Mouse (Mus musculus): ENCODE measurements at regions not wholly inside any gene's neighbourhood (a gene's known extent, or its start where the extent isn't known, plus 50 kb on each side); places are given as distances from the start of the nearest gene placed in this dataset.

GRCm38 (mm10) chr5:132884130-132884529 lies 341.0 kb upstream of the Auts2 start:
- no peaks in the 10 kb centered on the region for H3K4me1 ChIP-seq
- TF ChIP-seq FLI1 (IDR thresholded peaks at IDR 0.05; ENCODE audit: low read length) (no peak), GATA1 (IDR thresholded peaks at IDR 0.05; ENCODE audit: borderline replicate concordance, low read length) (no peak)
- no peaks in the 10 kb centered on the region for H3K27me3 ChIP-seq (replicated peaks)
- H3K9me3 ChIP-seq = peaks cover 27% of the 10 kb centered on the region
- H3K4me3 ChIP-seq (replicated peaks) = no peak overlapping the region
- no peaks in the 10 kb centered on the region for H3K36me3 ChIP-seq (replicated peaks; ENCODE audit: low read length)

DNA sequence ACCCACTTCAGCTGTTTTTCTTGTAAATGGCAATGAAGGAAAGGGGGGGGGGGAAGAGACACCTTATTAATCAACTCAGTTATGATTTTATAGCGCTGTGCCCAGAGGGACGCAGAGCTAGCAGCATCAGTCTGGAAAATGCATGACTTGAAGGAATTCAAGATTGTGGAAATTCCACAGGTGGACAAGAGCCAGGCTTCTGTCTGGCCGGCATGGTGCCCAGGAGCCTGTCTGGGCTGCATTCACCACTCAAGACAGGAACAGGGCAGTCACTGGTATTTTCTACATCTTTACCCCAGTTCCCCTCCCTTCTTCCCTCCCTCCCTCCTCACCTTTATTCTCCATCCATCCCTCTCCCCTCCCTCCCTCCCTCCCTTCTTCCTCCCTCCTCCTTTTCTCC lies 339.1 kb upstream of the Auts2 start:
- Histone ChIP-seq H3K4me3 (replicated peaks) (no peak overlapping the region), H3K27me3 (replicated peaks) (no peaks in the 10 kb centered on the region), H3K36me3 (replicated peaks; ENCODE audit: low read length) (no peaks in the 10 kb centered on the region), H3K9me3 (peaks cover 34% of the 10 kb centered on the region), H3K4me1 (no peaks in the 10 kb centered on the region)
- no peak for TF ChIP-seq GATA1 (IDR thresholded peaks at IDR 0.05; ENCODE audit: borderline replicate concordance, low read length)

GRCm38 (mm10) chr5:132881170-132881569 lies 338.0 kb upstream of the Auts2 start:
- H3K9me3 ChIP-seq = peaks cover 35% of the 10 kb centered on the region
- H3K36me3 ChIP-seq (replicated peaks; ENCODE audit: low read length) = no peaks in the 10 kb centered on the region
- H3K27me3 ChIP-seq (replicated peaks) = no peaks in the 10 kb centered on the region
- no peak overlapping the region for H3K4me3 ChIP-seq (replicated peaks)
- H3K4me1 ChIP-seq = no peaks in the 10 kb centered on the region
- no peak for TF ChIP-seq FLI1 (IDR thresholded peaks at IDR 0.05; ENCODE audit: low read length)
- no peak for TF ChIP-seq GATA1 (IDR thresholded peaks at IDR 0.05; ENCODE audit: borderline replicate concordance, low read length)

DNA sequence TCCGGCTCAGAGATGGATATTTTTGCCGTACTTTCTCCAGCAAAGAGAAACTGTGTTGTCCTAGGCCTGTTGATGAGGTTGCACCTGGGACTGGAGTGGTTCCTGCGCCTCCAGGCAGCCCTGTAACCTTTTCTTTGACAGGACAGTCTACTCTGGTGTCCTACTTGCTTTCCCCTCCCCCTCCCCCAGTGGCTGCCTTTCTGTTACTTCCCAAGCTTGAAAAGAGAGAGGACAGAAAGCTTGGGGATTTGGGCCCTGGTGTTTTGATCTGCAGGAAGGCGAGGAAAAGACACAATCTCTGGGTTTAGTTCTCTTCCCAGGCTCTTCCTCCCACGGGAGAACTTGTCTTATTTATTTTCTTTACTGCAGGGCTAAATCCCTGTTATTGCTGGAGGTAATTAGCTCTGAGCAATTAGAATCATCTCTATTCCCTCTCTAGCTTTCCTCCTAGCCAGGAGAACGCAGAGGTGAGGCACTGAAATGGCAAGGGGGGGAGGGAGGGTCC lies 333.2 kb upstream of the Auts2 start:
- no peak for TF ChIP-seq GATA1 (IDR thresholded peaks at IDR 0.05; ENCODE audit: borderline replicate concordance, low read length)
- no peak for TF ChIP-seq FLI1 (IDR thresholded peaks at IDR 0.05; ENCODE audit: low read length)
- Histone ChIP-seq H3K4me3 (replicated peaks) (no peak overlapping the region), H3K9me3 (peaks cover 44% of the 10 kb centered on the region), H3K27me3 (replicated peaks) (no peaks in the 10 kb centered on the region), H3K36me3 (replicated peaks; ENCODE audit: low read length) (no peaks in the 10 kb centered on the region), H3K4me1 (no peaks in the 10 kb centered on the region)

DNA sequence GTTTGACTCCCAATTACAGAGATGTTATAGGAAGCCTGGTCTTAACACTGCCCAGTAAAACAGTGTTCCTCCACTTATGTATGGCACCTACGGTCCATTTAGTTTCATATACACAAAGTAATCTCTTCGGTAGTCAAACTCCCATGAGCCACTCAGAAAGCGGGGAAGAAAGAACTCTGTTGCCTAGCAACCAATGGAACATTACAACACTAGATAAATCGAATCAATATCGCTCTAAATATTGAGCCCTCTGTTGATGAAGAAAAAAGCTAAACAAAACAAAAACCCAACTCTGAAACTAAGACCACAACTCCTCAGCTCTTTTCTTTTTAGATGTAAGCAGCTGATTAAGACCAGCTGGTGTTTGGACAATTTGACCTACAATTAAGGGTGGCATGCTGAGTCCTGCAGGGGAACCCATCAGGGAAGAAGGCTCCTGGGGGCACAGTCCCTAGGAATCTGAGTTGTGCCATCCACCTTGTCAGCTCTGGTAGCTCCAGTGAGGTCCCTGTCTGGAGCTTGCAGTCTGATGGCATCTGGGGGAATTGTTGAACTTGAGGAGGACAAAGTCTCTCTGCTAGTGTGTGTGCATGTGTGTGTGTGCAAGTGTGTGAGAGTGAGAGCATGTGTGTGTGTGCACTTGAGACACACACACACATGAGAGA lies 315.8 kb upstream of the Auts2 start:
- no peaks in the 10 kb centered on the region for H3K27me3 ChIP-seq (replicated peaks)
- no peak for TF ChIP-seq FLI1 (IDR thresholded peaks at IDR 0.05; ENCODE audit: low read length)
- no peak for TF ChIP-seq GATA1 (IDR thresholded peaks at IDR 0.05; ENCODE audit: borderline replicate concordance, low read length)
- no peaks in the 10 kb centered on the region for H3K4me1 ChIP-seq
- H3K36me3 ChIP-seq (replicated peaks; ENCODE audit: low read length) = no peaks in the 10 kb centered on the region
- H3K4me3 ChIP-seq (replicated peaks) = no peak overlapping the region
- H3K9me3 ChIP-seq = peaks cover 50% of the 10 kb centered on the region

DNA sequence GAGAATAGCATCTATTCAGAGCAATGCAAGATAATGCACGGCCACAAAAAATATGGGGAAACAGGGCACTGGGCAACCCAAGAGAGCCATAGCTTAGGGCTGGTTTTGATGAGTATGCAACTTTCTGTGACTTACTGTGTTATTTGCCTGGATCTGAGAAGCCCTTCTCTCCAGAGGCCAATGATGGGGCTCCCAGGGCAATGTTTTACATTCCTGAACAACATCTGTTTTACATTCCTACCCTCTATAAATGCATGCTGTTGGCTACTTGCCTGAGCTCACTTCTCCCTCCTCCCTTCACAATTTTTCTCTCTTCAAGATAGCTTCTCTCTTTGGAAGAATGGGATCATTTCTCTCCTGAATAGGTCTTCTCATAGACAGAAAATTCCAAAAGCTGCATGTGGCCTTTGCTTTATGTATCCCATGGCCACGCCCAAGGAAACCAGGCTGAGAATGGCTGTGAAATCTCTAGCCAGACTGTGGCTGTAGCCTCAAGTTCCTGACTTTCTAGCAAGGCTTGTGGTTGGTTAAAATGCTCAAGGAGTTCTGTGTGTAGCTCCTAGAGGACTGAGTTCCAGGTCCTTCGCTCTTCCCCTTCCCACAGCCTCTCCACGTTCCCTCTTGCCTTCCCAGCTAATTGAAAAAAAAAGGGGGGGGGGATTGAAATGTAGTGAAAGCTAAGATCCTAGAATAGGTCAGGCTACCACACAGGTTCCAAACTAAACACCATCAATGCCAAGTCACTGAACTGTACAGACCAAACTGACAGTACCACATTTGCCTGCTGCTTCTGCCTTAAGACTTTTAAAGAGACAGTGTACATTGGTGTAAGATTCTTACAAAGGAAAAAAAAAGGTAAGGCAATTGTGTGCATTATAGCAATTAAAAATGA lies 312.7 kb upstream of the Auts2 start:
- TF ChIP-seq GATA1 (IDR thresholded peaks at IDR 0.05; ENCODE audit: borderline replicate concordance, low read length) (no peak), FLI1 (IDR thresholded peaks at IDR 0.05; ENCODE audit: low read length) (no peak)
- Histone ChIP-seq H3K27me3 (replicated peaks) (no peaks in the 10 kb centered on the region), H3K4me3 (replicated peaks) (no peak overlapping the region), H3K4me1 (no peaks in the 10 kb centered on the region), H3K36me3 (replicated peaks; ENCODE audit: low read length) (no peaks in the 10 kb centered on the region), H3K9me3 (peaks cover 52% of the 10 kb centered on the region)

GRCm38 (mm10) chr5:132850770-132851169 lies 307.6 kb upstream of the Auts2 start:
- no peaks in the 10 kb centered on the region for H3K36me3 ChIP-seq (replicated peaks; ENCODE audit: low read length)

DNA sequence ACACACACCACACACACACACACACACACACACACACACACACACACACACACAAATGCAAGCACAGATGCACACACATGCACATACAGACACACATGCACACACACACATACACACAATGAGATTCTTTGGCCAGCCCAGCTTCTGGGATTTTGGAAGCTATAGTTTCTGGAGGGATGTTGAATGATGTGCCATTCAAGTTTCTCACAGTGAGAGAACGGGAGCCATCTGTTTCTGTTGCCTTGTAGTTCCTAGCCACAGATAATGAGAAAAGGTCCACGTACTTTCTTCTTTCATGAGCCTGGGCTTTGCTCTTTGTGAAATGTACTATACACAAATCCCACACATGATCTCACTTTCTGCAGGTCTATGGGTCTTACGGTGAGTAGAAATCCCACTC lies 304.9 kb upstream of the Auts2 start:
- H3K36me3 ChIP-seq (replicated peaks; ENCODE audit: low read length) = no peaks in the 10 kb centered on the region
- H3K4me1 ChIP-seq = no peaks in the 10 kb centered on the region
- no peak overlapping the region for H3K4me3 ChIP-seq (replicated peaks)
- no peaks in the 10 kb centered on the region for H3K27me3 ChIP-seq (replicated peaks)
- TF ChIP-seq FLI1 (IDR thresholded peaks at IDR 0.05; ENCODE audit: low read length) (no peak), GATA1 (IDR thresholded peaks at IDR 0.05; ENCODE audit: borderline replicate concordance, low read length) (no peak)
- peaks cover 33% of the 10 kb centered on the region for H3K9me3 ChIP-seq

More at GRCm38 (mm10) chr5:132850770-132851169, 307.6 kb upstream of the Auts2 start:
- TF ChIP-seq FLI1 (IDR thresholded peaks at IDR 0.05; ENCODE audit: low read length) = no peak
- Histone ChIP-seq H3K4me3 (replicated peaks) (no peak overlapping the region), H3K27me3 (replicated peaks) (no peaks in the 10 kb centered on the region), H3K9me3 (peaks cover 37% of the 10 kb centered on the region), H3K4me1 (no peaks in the 10 kb centered on the region)

- Histone ChIP-seq H3K4me1 (no peaks in the 10 kb centered on the region), H3K4me3 (replicated peaks) (no peak overlapping the region), H3K27me3 (replicated peaks) (no peaks in the 10 kb centered on the region), H3K9me3 (peaks cover 28% of the 10 kb centered on the region), H3K36me3 (replicated peaks; ENCODE audit: low read length) (no peaks in the 10 kb centered on the region)
- TF ChIP-seq GATA1 (IDR thresholded peaks at IDR 0.05; ENCODE audit: borderline replicate concordance, low read length) (no peak), FLI1 (IDR thresholded peaks at IDR 0.05; ENCODE audit: low read length) (no peak)
Measured at GRCm38 (mm10) chr5:132843284-132843683, 300.1 kb upstream of the Auts2 start.

GRCm38 (mm10) chr5:132841794-132842193 lies 298.6 kb upstream of the Auts2 start:
- Histone ChIP-seq H3K27me3 (replicated peaks) (no peaks in the 10 kb centered on the region), H3K4me3 (replicated peaks) (no peak overlapping the region), H3K36me3 (replicated peaks; ENCODE audit: low read length) (no peaks in the 10 kb centered on the region), H3K4me1 (no peaks in the 10 kb centered on the region), H3K9me3 (peaks cover 28% of the 10 kb centered on the region)
- TF ChIP-seq FLI1 (IDR thresholded peaks at IDR 0.05; ENCODE audit: low read length) (no peak), GATA1 (IDR thresholded peaks at IDR 0.05; ENCODE audit: borderline replicate concordance, low read length) (no peak)

Measured in megakaryocyte, embryonic 14.5 days (primary cell).